In genomic region chr5:52249804-52250203, GRCm38 (mm10) we compare ENCODE assay signal across 25 mouse cellular contexts. TPM values are rescaled to one million over a fixed set of nuclear protein-coding genes. Genes with fewer than 3 reads are reported as not detected.
DNase-seq lines count a peak whose midpoint lies in the region; ATAC-seq and TF ChIP-seq lines count a peak whose summit lies in the region.
"Had no signal": no experiment of that assay in that cellular context is flagged by ENCODE, and none has a peak within 500 bp of the region (broad histone marks: within the 10 kb centered on the region; RNA-seq: fewer than 3 reads in every experiment).

No protein-coding gene starts in this region.

- no peaks in the 10 kb centered on the region for H3K9me3 ChIP-seq in liver, postnatal 0 days (ENCODE audit: low read length)
- H3K9me3 ChIP-seq in megakaryocyte, embryonic 14.5 days, result peaks cover 22% of the 10 kb centered on the region
- H3K9me3 ChIP-seq: embryonic facial prominence, embryonic 10.5 days; forebrain, embryonic 13.5 days; heart, embryonic 10.5 days; hindbrain, embryonic 13.5 days had no signal

- no peak overlapping the region for H3K4me2 ChIP-seq in liver, postnatal 0 days (ENCODE audit: low read depth, low read length)
- H3K4me2 ChIP-seq: forebrain, embryonic 13.5 days; hindbrain, embryonic 13.5 days had no signal

- no peak overlapping the region for H3K9ac ChIP-seq in liver, postnatal 0 days (replicated peaks)
- H3K9ac ChIP-seq: forebrain, embryonic 13.5 days; forebrain, postnatal 0 days; hindbrain, embryonic 13.5 days had no signal

- DNase-seq in liver (peak; percentile 7), 416B (ENCODE audit: low read depth) (peak; percentile 87)
- no peak for DNase-seq in liver, postnatal 0 days
- no peak for DNase-seq in gastrocnemius, postnatal 14 days
- DNase-seq in thymus, adult 2 months, result no peak
- DNase-seq: adrenal gland, postnatal 14 days; cerebellum, adult 8-10 months; cerebellum, postnatal 25 days; forebrain, postnatal 0 days; gastrocnemius, adult 2 months; gastrocnemius, postnatal 36 days; heart, adult 18-20 months; heart, postnatal 10 days; heart, postnatal 4 days had no signal

- no peak for TF ChIP-seq CTCF in liver, postnatal 0 days (IDR thresholded peaks at IDR 0.05; ENCODE audit: low read depth)
- TF ChIP-seq CTCF in thymus, adult 2 months (IDR thresholded peaks at IDR 0.05; ENCODE audit: borderline replicate concordance, control insufficient read depth, extremely low read depth, insufficient read depth, low read length, poor library complexity), result no peak

- H3K36me3 ChIP-seq in liver, postnatal 0 days (replicated peaks; ENCODE audit: insufficient read depth, low read length), result no peaks in the 10 kb centered on the region
- no peaks in the 10 kb centered on the region for H3K36me3 ChIP-seq in megakaryocyte, embryonic 14.5 days (replicated peaks; ENCODE audit: low read length)
- no peaks in the 10 kb centered on the region for H3K36me3 ChIP-seq in thymus, adult 2 months (ENCODE audit: control insufficient read depth, insufficient read depth, low read length)
- H3K36me3 ChIP-seq: embryonic facial prominence, embryonic 10.5 days; heart, embryonic 10.5 days; hindbrain, embryonic 13.5 days had no signal

- H3K4me3 ChIP-seq in liver, postnatal 0 days (ENCODE audit: low read depth, low read length), result no peak overlapping the region
- peak overlapping the region; percentile 67 for H3K4me3 ChIP-seq in megakaryocyte, embryonic 14.5 days (replicated peaks)
- no peak overlapping the region for H3K4me3 ChIP-seq in thymus, adult 2 months (ENCODE audit: control insufficient read depth, insufficient read depth, low read length)
- H3K4me3 ChIP-seq: embryonic facial prominence, embryonic 10.5 days; forebrain, embryonic 13.5 days; gastrocnemius, adult 2 months; heart, embryonic 10.5 days; hindbrain, embryonic 13.5 days had no signal

- no peak for TF ChIP-seq EP300 in liver, postnatal 0 days (IDR thresholded peaks at IDR 0.05; ENCODE audit: low read depth)

- WGBS in liver, postnatal 0 days (ENCODE audit: insufficient replicate concordance), result 45% methylated on average over 7 of the region's 7 CpGs
- 32% methylated on average over 7 of the region's 7 CpGs for WGBS in thymus, adult 2 months

- no peak for ATAC-seq in liver, postnatal 0 days
- ATAC-seq in common myeloid progenitor, adult 5-6 weeks (replicated peaks; ENCODE audit: low read depth, poor library complexity, severe bottlenecking), result peak; percentile 99
- ATAC-seq in frontal cortex, adult (ENCODE audit: low TSS enrichment), result no peak
- ATAC-seq: activated CD4-positive, CD25-positive, alpha-beta regulatory T cell, adult 4 months; forebrain, embryonic 13.5 days; forebrain, postnatal 0 days; hindbrain, postnatal 0 days; Patski had no signal

- no peak overlapping the region for H3K27ac ChIP-seq in liver, postnatal 0 days (ENCODE audit: low read depth)
- no peak overlapping the region for H3K27ac ChIP-seq in thymus, adult 2 months (ENCODE audit: control insufficient read depth, insufficient read depth, low read length)
- H3K27ac ChIP-seq: embryonic facial prominence, embryonic 10.5 days; forebrain, embryonic 13.5 days; gastrocnemius, adult 2 months; heart, embryonic 10.5 days; hindbrain, embryonic 13.5 days; hindbrain, postnatal 0 days had no signal

- no peaks in the 10 kb centered on the region for H3K4me1 ChIP-seq in liver, postnatal 0 days (ENCODE audit: insufficient read depth)
- peaks cover 7% of the 10 kb centered on the region for H3K4me1 ChIP-seq in megakaryocyte, embryonic 14.5 days
- no peaks in the 10 kb centered on the region for H3K4me1 ChIP-seq in thymus, adult 2 months (replicated peaks; ENCODE audit: control insufficient read depth, insufficient read depth, low read length)
- H3K4me1 ChIP-seq: forebrain, embryonic 13.5 days; heart, embryonic 10.5 days; hindbrain, embryonic 13.5 days had no signal

- TF ChIP-seq POLR2A in thymus, adult 2 months (IDR thresholded peaks at IDR 0.05; ENCODE audit: control insufficient read depth, extremely low read depth, insufficient read depth, low read length, poor library complexity), result no peak

- H3K27me3 ChIP-seq in liver, postnatal 0 days (ENCODE audit: insufficient read depth, low read length), result no peaks in the 10 kb centered on the region
- no peaks in the 10 kb centered on the region for H3K27me3 ChIP-seq in megakaryocyte, embryonic 14.5 days (replicated peaks)
- no peaks in the 10 kb centered on the region for H3K27me3 ChIP-seq in thymus, adult 2 months (ENCODE audit: control insufficient read depth, insufficient read depth, low read length)
- H3K27me3 ChIP-seq: CH12.LX; forebrain, embryonic 13.5 days; hindbrain, embryonic 13.5 days had no signal

- intact Hi-C loops in gastrocnemius, postnatal 14 days (cut with DNase I; ENCODE audit: low total_unique reads), result no loop called here

RNA-seq across cellular contexts. Expression of gene Dhx15, which starts 59.5 kb away (rescaled TPM):
- polyA plus RNA-seq in liver, postnatal 0 days (2015; fragmentation: Nextera tagmentation; extraction: Ambion mirVana), result 36.0 and 39.3 TPM in 2 replicates
- total RNA-seq in common myeloid progenitor, adult 5-6 weeks (2017), result 369 and 381 TPM in 2 replicates
- polyA plus RNA-seq in megakaryocyte, embryonic 14.5 days (2012; ENCODE audit: insufficient read depth, low replicate concordance), result 19.9 and 28.9 TPM in 2 replicates
- total RNA-seq in gastrocnemius, postnatal 14 days (2021), result 10 to 100 TPM; 36.0 to 39.1 TPM
- polyA plus RNA-seq in thymus, adult 2 months (2012; rRNA removed), result 92.8 and 109 TPM in 2 replicates

Comparison
In these comparisons a context has a peak if more than half of its experiments do, and no peak if none do; other contexts are left out.
1. DNase-seq: peak in liver (single experiment) and 416B (single experiment); none in liver, postnatal 0 days (single experiment), gastrocnemius, postnatal 14 days (single experiment) and thymus, adult 2 months (single experiment).